Mouse (Mus musculus): ENCODE results near the gene Ube2c.

Gene Ube2c

DNA sequence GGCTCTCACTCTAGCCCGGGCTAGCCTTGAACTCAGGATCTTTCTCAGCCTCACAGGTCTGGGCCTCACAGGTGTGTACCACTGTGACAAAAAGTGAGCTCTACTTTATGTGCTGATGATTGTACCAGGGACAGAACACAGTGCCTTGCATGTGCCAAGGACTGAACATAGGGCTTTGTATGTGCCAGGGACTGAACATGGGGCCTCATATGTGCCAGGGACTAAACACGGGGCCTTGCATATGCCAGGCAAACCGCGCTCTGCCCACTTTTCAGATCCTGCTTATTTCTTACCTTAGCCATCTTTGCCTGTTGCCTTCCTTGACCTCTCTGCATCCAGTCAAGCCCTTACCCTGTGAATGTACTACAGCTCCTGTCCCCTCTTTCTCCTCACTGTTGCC, 7.7 kb upstream of the Ube2c start:
- DNase-seq (ENCODE audit: low spot score): no peak

DNA sequence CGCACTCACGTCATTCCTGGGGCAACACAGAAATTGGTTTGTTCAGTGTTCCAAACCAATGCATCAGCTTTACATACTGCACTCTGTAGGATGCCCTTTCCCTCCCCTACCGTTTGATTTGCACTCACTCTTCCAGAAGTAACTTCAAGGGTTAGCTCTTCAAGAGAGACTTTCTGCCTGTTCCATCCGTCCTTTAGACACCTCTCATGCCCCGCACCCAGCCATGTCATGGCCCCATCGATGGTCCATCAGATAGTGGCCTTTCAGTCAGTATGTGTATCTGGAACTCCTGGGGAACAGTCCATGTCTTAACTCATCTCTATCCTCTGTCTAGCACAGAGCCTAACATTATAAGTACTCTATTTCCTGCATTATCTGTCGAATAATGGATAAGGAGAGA, 7.1 kb upstream of the Ube2c start:
- no peak for DNase-seq (ENCODE audit: low spot score)

DNA sequence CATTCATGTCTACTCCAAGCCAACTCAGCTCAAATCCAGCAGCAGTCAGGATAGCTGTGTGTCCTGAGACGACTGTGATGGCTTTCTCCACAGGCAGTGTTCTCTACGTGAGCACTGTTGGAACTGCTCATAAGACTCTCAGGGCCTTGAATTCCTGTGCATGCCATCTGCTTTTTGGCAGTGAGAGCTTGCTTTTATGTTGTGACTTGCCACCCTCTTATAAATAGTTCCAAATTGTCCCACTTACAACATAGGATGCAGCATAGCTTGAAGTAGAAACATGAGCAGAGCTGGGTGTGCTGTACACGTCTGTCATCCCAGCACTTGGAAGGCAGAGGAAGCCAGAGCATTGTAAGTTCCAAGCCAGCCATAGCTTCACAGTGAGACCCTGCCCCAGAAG, 3.9 kb upstream of the Ube2c start:
- no peak for DNase-seq (ENCODE audit: low spot score)

DNA sequence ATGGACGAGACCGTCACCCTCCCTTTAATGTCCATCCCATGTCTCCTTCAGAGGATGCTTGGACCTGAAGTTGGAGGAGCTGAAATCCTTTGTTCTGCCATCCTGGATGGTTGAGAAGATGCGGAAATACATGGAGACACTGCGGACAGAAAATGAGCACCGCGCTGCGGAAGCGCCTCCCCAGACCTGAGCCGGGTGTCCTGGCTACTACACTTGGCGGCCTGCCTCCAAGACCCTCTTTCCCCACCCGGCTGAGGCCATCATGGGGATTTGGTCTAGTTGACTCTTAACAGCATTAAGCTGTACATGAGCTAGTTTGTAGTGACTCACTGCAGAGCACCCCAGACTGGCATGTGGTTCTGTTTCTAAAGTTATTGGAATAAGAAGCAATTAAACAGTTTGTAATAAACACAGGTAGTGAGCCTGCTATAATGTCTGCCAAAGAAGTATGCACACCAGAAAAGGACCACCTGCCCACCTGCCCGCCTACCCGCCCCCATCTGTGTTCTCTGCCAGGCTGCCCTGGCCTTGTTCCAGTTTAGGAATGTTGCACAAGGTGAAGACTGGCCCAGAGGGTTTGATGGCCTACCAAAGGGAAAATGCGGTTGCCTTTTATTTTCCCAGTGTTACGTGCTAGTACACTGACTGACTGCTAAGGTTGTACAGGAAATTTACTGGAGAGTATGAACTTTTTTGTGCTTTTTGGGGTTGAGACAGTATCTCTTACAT, 1.7 kb upstream of the Ube2c start:
- DNase-seq (ENCODE audit: low spot score): no peak

DNA sequence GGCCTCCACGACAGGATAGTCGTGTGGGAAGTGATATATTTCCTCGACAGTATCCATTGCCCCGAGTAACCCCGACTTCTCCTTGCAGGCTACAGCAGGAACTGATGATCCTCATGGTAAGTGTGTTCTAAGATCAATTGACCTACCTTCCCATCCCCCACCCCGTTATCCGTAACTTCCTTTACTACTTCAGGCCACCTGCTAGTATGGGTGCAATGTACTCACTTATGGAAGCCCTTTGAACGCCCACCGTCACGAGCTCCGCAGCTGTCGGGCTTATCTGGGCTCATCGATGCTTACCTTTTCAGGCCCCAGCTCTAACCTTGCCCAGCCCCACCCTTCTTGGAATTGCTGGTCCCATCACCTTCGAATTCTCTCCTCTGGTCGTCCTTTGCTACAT, 581 bp downstream of the Ube2c start:
- no peak for DNase-seq (ENCODE audit: low spot score)

DNA sequence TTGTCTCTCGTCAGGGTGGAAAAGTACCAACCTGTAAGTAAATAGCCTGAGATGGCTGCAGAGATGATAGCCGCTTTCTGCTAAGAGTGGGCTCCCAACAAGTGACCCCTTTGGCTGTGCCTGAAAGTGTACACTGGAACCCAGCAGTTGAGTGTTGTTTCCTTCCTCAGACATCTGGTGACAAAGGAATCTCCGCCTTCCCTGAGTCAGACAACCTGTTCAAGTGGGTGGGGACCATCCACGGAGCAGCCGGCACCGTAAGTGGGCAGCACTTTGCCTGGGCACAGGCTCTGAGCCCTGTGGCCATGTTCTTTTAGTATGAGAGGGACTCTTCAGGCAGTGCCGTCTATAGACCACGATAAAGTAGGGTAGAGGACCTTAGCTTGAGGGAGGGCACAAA, 1.4 kb downstream of the Ube2c start:
- no peak for DNase-seq (ENCODE audit: low spot score)

DNA sequence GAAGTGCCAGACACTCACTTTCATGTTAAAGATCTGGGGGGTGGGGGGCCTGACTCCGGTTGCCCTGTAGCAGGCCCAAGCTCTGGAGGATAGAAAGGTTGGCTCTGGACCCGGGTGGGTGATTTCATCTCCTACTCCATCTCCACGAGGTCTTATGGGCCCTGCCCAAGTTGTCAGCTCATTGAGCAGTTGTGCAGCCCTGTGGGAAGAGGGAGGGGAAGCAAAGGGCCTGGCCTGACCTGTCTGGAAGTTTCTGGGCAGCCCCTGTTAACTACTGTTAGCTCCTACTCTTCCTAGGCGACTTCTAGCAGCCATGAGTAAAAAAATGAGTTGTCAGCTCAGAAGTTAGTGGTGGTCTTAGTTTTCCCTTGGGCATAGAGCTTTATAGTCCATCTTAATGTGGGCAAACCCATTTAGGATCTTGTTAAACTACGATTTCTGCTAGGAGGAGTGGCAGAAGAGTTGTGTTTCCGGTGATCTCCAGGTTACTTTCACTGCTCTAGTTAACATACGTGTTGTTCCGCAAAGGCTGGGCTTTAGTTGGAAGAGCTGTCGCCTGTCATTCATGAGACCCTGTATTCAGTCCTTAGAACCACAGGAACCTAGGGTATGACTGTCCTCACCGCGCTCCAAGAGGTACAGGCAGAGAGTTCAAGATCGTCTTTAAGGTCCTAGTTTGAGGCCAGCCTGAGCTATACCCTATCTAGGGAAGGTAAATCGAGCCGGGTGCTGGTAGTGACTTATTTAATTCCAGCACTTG, 3.7 kb downstream of the Ube2c start:
- DNase-seq (ENCODE audit: low spot score): no peak

DNA sequence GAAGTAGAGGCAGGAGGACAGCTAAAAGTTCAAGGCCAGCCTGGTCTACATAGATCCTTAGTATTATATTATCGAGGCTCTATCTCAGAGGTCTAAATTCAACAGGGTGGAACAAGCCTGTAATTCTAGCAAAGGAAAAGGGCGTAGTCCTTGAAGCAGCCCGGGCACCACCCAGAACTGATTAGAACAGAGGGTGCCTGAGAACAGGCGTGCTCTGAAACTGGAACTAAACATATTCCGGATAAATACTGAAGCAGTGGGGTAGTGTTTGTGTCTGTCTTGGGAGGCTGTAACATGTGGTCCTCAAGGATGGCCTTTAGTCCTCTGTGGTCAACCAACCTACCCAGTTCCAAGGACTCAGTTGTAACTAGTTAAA, 4.3 kb downstream of the Ube2c start:
- DNase-seq (ENCODE audit: low spot score): no peak

DNA sequence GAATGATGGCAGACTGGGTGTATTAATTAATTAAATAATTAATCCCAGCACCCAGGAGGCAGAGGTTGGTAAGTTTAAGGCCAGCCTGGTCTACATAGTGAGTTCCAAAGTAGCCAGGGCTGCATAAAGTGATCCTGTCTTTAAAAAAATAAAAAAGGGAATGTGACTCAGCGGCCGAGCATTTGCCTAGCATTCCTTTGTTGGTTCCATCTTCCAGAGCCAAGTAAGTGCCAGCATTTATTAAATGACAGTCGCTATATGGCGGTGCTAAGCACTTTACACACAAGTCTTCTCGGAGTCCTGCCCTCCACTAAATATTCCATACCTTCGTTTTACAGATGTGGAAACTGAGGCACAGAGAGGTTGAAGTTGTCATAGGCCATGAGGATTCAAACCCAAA, 6.4 kb downstream of the Ube2c start:
- DNase-seq (ENCODE audit: low spot score): no peak

DNA sequence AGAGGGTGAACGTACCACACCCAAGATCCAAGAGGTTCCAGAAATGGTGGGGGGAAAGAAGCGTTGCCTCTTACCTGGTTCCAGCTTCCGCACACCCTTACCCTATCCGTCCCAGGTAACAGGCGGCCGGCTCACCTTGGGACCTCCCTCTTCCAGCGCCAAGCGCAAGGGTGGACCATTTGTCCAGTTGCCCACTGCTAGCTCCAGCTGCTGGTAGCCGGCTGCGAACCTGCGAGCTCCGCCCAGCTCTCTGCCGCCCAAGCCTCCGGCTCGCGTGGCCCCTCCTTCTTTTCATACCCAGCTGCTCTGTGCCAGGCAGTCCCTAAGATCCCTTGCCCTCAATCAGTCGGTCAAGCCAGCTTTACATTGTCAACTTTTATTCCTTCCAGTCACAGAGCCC, 7.1 kb downstream of the Ube2c start:
- no peak for DNase-seq (ENCODE audit: low spot score)

DNA sequence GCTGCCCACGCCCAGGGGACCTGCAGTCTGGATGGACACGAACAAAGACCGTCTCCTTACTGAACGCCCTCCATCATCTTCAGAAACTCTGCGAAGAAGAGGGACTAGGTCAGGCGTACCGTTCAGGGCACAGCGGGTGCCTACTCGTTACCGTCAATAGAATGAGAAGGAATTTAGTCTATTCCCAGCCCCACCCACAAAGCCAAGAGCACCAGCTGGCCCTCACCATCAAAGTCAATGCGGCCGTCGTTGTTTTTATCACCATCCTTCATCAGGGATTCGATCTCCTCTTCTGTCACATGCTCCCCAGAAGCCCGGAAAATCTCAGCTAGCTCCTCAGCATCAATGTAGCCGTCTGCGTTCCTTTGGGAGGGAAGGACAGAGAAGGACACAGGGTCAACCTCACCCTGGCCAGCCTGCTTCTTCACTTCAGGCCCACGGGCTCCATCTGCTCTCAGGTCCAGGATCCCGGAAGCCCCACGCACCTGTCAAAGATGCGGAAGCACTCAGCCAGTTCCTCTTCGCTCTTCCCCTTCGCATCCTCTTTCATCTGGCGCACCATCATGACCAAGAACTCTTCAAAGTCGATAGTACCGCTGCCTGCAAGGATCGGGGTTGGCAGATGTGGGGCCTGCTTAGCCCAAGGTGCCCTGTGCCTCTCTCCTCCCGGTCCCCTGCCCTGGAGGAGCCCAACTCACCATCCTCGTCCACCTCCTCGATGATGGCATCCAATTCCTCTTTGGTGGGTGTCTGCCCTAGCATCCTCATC, 7.7 kb downstream of the Ube2c start:
- no peak for DNase-seq (ENCODE audit: low spot score)

DNA sequence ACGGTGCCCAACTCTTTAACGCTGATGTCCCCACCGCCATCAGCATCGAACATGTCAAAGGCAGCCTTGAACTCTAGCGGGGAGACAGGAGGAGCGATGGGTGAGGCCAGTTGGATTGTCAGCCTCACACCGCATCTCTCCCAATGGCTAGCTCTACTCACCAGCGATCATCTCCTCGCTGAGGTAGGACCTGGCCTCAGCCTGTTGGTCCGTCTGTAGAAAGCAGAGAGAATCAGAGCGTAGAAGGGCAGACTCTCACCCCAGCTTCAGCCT, 8.3 kb downstream of the Ube2c start:
- DNase-seq (ENCODE audit: low spot score): no peak

DNA sequence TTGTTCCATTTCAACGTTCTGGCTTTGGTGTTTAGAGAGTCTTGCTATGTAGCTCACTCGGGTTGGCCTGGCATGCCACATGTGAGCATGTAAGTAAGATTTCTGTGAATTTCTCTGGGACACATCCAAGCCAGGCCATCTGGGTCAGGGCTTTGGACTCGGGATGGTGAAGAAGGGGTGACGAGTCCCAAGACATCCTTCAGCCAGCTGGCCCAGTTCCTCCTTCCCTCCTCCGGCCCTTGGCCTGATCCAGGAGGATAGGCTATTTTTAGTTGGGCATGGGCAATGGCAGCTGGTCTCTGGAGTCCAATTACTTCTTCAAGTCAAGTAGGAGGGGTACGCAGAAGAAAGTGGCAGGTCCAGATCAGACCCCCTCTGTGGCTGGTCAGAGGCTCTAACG, 9.1 kb downstream of the Ube2c start:
- DNase-seq (ENCODE audit: low spot score): no peak

DNA sequence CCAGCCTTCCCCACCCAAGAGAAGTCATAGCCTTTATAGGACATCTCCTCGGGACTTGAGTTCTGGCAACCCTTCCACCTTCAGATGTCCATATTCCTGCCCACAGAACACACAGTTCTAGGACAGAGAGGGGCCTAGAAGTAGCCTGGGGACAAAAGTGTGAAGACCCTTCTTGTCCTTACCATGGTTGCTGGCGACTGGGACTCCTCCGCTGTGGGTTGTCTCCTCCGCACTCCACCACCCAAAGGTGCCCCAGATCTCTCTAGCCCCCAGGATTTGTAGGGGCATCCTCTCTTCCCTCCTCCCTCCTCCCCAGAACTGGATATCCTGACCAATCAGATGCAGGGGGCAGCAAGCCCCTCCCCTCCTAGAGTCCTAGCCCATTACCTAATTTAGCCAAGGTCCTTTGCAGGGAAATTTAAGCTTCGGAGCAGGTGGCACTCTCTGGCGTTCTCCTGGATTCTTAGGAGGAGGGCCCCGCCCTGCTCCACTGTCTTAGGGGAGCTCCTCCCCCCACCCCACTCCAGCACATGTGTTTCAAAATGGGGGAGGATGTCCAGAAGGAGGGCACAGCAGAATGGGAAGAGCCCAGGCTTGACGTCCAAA, 9.9 kb downstream of the Ube2c start, which contains the start of gene Tnnc2:
Gene Tnnc2 (minus strand): TSS at position 487 of the 606 bp plus-strand sequence.
- DNase-seq (ENCODE audit: low spot score): no peak

DNA sequence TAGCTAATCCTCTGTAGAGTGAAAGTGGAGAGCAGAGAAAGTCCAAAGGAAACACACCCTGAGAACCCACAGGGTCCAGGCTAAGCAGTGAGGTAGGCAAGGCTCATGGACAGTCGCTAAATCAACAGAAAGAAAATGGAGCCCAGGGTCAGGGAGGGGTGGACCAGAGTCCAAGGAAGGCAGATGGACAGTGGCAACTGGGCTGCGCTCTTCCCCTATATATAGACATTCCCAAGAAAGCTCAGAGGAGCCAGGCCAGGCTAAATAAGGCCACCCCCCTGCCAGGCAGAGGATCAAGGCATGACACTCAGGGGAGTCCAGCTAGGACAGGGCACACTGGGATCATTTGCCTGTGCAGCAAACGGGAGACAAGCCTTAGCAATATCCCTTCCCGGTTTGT, 12.2 kb downstream of the Ube2c start:
- no peak for DNase-seq (ENCODE audit: low spot score)

DNA sequence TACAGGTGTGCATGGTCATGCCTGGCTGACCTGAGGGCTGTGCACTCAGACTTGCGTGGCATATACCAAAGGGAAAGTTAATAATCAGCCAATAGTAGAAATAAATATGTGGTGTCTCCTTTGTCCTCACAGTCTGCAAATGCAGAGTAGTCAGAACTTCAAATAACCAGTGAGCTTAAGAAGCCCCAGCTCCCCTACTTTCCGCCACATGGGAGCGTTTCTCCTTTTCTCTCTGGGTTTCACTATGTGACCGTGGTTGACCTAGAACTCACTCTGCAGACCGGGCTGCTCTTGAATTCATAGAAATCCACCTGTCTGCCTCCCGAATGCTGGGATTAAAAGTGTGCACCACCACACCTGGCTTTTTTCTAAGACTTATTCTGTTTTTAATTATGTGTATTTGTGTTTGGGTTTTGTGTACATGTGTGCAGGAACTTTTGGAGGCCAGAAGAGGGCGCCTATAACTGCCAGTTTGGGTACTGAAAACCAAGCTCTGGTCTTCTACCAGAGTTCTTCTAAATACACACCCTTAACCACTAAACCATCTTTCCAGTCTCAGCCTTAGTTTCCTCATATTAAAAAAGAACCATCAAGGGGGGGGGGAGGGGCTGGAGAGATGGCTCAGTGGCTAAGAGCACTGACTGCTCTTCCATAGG, 14.4 kb downstream of the Ube2c start:
- no peak for DNase-seq (ENCODE audit: low spot score)

DNA sequence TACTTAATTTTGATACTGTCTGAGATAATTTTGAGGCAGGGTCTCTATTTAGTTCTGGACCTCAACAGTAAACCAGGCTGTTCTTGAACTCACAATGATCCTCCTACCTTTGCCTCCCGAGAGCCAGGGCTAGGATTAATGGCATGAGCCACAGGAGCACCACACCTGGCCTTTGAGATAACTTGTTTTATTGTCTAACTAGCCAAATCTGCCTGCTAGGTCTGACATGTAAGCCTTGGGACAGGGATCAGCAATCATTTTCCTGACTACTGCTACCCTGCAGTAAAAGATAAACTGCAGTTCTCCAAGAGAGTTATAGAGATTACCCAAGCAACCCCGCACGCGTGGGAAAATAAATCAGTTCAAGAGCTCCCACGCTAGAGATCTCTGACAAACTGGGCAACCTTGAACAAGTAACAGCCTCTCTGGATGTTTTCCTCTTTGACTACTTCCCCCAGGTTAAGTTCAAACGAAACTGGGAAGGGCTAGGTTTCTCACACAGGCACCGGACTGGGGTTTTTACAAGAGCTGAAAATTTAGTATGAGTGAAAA, 15.2 kb downstream of the Ube2c start:
- DNase-seq (ENCODE audit: low spot score): no peak

DNA sequence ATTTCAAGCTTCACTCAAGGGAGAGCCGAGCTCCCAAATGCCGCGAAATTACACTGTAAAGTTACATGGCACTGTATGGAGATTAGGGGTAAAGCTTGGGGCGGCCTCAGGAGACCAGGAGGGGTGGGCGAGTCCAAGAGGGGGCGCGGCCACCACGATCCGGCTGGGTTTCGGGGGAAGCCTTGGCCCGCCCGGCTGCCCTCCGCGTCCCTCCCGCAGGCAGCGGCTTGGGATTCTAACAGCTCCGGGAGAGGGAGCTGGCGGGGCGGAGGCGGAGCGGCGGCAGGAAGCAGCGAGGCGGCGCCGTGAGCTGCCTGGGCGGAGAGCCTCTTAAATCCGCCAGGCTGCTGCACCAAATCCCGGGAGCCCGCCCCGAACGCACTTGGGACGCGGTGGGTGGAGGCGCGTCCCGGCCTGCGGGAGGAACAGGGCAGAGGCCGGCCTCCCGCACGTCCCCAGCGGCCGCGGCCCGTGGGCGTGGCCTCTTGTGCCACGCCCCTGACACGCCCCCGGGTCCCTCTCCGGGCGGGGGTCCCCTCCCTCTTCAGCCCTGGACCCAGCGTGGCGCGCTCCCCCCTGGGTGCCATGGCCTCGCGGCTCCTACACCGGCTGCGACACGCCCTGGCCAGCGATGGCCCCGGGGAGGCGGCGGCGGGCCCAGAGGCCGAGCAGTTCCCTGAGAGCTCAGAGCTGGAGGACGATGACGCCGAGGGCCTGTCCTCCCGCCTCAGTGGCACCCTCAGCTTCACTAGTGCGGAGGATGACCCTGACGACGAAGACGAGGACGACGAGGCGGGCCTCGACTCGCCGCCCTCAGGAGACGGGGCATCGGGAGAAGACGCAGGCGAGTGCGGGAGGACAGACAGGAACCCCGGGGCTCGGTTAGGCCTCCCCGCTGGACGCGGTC, 16.0 kb downstream of the Ube2c start, which contains the start of gene Snx21:
Gene Snx21 (plus strand): TSS at position 343 of the 907 bp plus-strand sequence.
- DNase-seq (ENCODE audit: low spot score): peak; percentile 93

DNA sequence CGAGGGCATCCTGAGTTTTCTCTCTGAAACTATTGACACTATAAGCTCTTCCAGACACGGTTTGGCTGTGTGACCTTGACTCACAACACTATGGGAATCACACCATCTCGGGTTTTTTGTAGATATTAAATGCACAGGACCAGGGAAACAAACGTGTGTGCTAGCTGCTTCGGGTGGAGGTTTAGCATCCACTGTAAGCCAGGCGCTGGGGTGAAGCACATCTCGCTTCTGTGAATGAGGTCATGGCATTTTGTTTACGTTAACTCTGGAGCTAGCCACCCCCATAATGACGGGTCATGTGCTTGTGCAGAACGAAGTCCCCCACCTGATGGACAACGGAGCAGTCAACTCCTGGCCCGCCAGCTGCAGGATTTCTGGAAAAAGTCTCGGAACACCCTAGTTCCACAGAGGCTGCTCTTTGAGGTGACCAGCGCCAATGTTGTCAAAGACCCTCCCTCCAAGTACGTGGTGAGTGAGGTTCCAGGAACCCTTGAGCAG, 16.7 kb downstream of the Ube2c start:
- no peak for DNase-seq (ENCODE audit: low spot score)

DNA sequence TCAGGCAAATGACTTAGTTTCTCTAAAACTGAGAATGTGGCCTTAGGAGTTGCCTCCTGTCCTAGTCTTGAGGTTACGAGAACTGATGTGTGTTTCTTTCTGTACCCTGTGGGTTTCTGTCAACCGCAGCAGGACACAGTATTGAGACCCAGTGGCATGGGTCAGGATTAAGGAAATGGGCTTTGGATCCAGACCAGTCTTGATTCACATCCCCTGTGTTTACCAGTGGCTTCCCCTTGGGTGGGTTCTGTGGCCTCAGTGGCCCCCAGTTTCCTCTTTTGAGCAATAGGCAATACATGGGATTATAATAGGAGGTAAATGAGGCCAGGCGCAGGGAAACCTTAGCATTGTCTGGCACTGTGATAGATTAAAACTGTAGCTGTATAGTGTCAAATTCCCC, 17.3 kb downstream of the Ube2c start:
- no peak for DNase-seq (ENCODE audit: low spot score)

DNA sequence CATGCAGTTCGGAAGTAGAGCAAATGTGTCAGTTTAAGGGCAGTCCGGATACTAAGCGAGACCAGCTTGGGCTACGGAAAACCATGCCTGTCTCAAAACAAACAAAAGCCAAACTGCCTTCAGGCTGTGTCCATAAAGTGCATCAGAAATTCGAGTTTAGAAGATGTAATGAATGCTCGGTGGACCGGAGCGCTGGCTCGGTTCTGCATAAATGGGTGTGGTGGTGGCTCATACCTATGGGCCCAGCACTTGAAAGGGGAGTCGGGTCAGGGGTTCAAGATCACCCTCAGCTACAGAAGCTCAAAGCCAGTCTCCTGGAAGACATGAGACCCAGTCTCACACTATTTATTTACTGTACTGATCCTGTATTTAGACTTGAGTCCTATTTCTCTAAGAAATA, 18.1 kb downstream of the Ube2c start:
- DNase-seq (ENCODE audit: low spot score): no peak

All from ovary, postnatal 36 days (tissue).